Mouse (Mus musculus): ENCODE data around the gene Fgf12. TPM values are rescaled to one million over a fixed set of nuclear protein-coding genes. Genes with fewer than 3 reads are reported as not detected.

Fgf12 gene
- polyA plus RNA-seq, 1 experiment from 2014 or later = 0.74 TPM

DNA sequence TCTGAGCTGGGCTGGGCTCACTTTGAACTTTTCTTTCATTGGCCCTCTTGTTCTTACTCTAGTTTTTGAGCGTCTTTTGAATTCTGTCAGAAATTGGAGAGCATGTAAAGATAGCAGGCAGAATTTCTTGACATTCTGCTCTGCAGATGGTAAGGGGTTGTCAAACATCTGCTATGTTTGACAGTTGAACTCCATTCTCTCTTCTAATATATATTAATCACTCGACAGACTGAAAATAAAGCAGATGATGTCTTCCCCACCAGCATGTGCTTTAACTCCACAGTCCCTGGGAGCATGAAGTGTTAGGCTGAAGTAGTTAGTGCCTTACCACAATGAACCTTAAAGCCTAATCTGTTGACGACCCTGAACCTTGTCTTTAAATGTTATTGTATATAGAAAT is 267.9 kb downstream of the Fgf12 start:
- Histone ChIP-seq H3K4me1 (replicated peaks; ENCODE audit: control insufficient read depth, insufficient read depth) (no peaks in the 10 kb centered on the region), H3K9ac (ENCODE audit: low read length) (no peak overlapping the region), H3K4me3 (ENCODE audit: low read depth, low read length) (no peak overlapping the region), H3K36me3 (ENCODE audit: control insufficient read depth, insufficient read depth, low read length) (no peaks in the 10 kb centered on the region), H3K9me3 (ENCODE audit: control insufficient read depth, low read length) (no peaks in the 10 kb centered on the region), H3K27ac (replicated peaks) (no peak overlapping the region), H3K27me3 (ENCODE audit: control insufficient read depth, insufficient read depth, low read length) (no peaks in the 10 kb centered on the region), H3K4me2 (replicated peaks; ENCODE audit: low read depth) (no peak overlapping the region)
- TF ChIP-seq CTCF (IDR thresholded peaks at IDR 0.05; ENCODE audit: low read depth) = no peak
- no peak for TF ChIP-seq EP300 (optimal IDR thresholded peaks at IDR 0.05)
- 68% methylated on average over 3 of the region's 3 CpGs for WGBS
- ATAC-seq (ENCODE audit: low FRiP score, low TSS enrichment) (no peak), DNase-seq (ENCODE audit: low spot score) (no peak)

GRCm38 (mm10) chr16:28479022-28479421 is 273.8 kb downstream of the Fgf12 start:
- no peak for ATAC-seq (ENCODE audit: low FRiP score, low TSS enrichment)
- Histone ChIP-seq H3K4me2 (replicated peaks; ENCODE audit: low read depth) (no peak overlapping the region), H3K27ac (replicated peaks) (no peak overlapping the region), H3K27me3 (ENCODE audit: control insufficient read depth, insufficient read depth, low read length) (no peaks in the 10 kb centered on the region), H3K36me3 (ENCODE audit: control insufficient read depth, insufficient read depth, low read length) (no peaks in the 10 kb centered on the region), H3K4me1 (replicated peaks; ENCODE audit: control insufficient read depth, insufficient read depth) (no peaks in the 10 kb centered on the region), H3K9ac (ENCODE audit: low read length) (no peak overlapping the region), H3K4me3 (ENCODE audit: low read depth, low read length) (no peak overlapping the region), H3K9me3 (ENCODE audit: control insufficient read depth, low read length) (no peaks in the 10 kb centered on the region)
- no peak for DNase-seq (ENCODE audit: low spot score)
- WGBS = 77% methylated on average over 2 of the region's 2 CpGs
- TF ChIP-seq EP300 (optimal IDR thresholded peaks at IDR 0.05) = no peak
- no peak for TF ChIP-seq CTCF (IDR thresholded peaks at IDR 0.05; ENCODE audit: low read depth)

- DNase-seq (ENCODE audit: low spot score) (no peak), ATAC-seq (ENCODE audit: low FRiP score, low TSS enrichment) (no peak)
- no peaks in the 10 kb centered on the region for H3K36me3 ChIP-seq (ENCODE audit: control insufficient read depth, insufficient read depth, low read length)
- H3K9me3 ChIP-seq (ENCODE audit: control insufficient read depth, low read length) = no peaks in the 10 kb centered on the region
- TF ChIP-seq CTCF (IDR thresholded peaks at IDR 0.05; ENCODE audit: low read depth) (no peak), EP300 (optimal IDR thresholded peaks at IDR 0.05) (no peak)
- no peaks in the 10 kb centered on the region for H3K4me1 ChIP-seq (replicated peaks; ENCODE audit: control insufficient read depth, insufficient read depth)
- no peak overlapping the region for H3K27ac ChIP-seq (replicated peaks)
- no peak overlapping the region for H3K4me2 ChIP-seq (replicated peaks; ENCODE audit: low read depth)
- H3K9ac ChIP-seq (ENCODE audit: low read length) = no peak overlapping the region
- no peaks in the 10 kb centered on the region for H3K27me3 ChIP-seq (ENCODE audit: control insufficient read depth, insufficient read depth, low read length)
- no peak overlapping the region for H3K4me3 ChIP-seq (ENCODE audit: low read depth, low read length)
- 93% methylated on average over 4 of the region's 4 CpGs for WGBS
Observed at GRCm38 (mm10) chr16:28476651-28477050, 276.2 kb downstream of the Fgf12 start.

GRCm38 (mm10) chr16:28475553-28475952 is 277.3 kb downstream of the Fgf12 start:
- H3K9ac ChIP-seq (ENCODE audit: low read length) = no peak overlapping the region
- no peak overlapping the region for H3K4me3 ChIP-seq (ENCODE audit: low read depth, low read length)
- WGBS = 74% methylated on average over 1 of the region's 1 CpGs
- TF ChIP-seq EP300 (optimal IDR thresholded peaks at IDR 0.05) = no peak
- no peak for TF ChIP-seq CTCF (IDR thresholded peaks at IDR 0.05; ENCODE audit: low read depth)
- no peak for ATAC-seq (ENCODE audit: low FRiP score, low TSS enrichment)
- no peaks in the 10 kb centered on the region for H3K4me1 ChIP-seq (replicated peaks; ENCODE audit: control insufficient read depth, insufficient read depth)
- no peak for DNase-seq (ENCODE audit: low spot score)
- no peaks in the 10 kb centered on the region for H3K27me3 ChIP-seq (ENCODE audit: control insufficient read depth, insufficient read depth, low read length)
- no peaks in the 10 kb centered on the region for H3K36me3 ChIP-seq (ENCODE audit: control insufficient read depth, insufficient read depth, low read length)
- H3K27ac ChIP-seq (replicated peaks) = no peak overlapping the region
- no peak overlapping the region for H3K4me2 ChIP-seq (replicated peaks; ENCODE audit: low read depth)
- no peaks in the 10 kb centered on the region for H3K9me3 ChIP-seq (ENCODE audit: control insufficient read depth, low read length)

DNA sequence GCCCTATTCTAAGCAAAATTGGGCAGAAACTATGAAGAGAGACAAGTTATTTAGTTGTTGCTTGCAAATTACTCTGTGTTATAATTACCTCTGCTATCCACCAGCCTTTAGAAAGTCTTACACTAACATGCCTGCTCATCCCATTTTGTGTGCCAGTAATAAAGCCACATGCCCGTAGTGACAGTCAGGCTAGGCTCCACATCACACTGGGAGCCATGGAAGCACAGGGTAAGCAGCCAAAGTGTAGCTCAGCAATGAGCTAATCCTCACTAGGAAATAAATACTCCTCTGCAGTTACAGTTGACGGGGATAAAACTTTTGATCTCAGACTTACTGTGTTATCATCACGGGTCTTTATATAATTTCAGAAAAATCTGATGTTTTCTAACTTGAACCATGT is 298.0 kb downstream of the Fgf12 start:
- DNase-seq (ENCODE audit: low spot score) (no peak), ATAC-seq (ENCODE audit: low FRiP score, low TSS enrichment) (no peak)
- no peak overlapping the region for H3K9ac ChIP-seq (ENCODE audit: low read length)
- no peak overlapping the region for H3K4me3 ChIP-seq (ENCODE audit: low read depth, low read length)
- no peak overlapping the region for H3K4me2 ChIP-seq (replicated peaks; ENCODE audit: low read depth)
- H3K36me3 ChIP-seq (ENCODE audit: control insufficient read depth, insufficient read depth, low read length) = no peaks in the 10 kb centered on the region
- H3K27me3 ChIP-seq (ENCODE audit: control insufficient read depth, insufficient read depth, low read length) = no peaks in the 10 kb centered on the region
- H3K9me3 ChIP-seq (ENCODE audit: control insufficient read depth, low read length) = no peaks in the 10 kb centered on the region
- H3K27ac ChIP-seq (replicated peaks) = no peak overlapping the region
- TF ChIP-seq EP300 (optimal IDR thresholded peaks at IDR 0.05) (no peak), CTCF (IDR thresholded peaks at IDR 0.05; ENCODE audit: low read depth) (no peak)
- 66% methylated on average over 3 of the region's 3 CpGs for WGBS
- H3K4me1 ChIP-seq (replicated peaks; ENCODE audit: control insufficient read depth, insufficient read depth) = no peaks in the 10 kb centered on the region

DNA sequence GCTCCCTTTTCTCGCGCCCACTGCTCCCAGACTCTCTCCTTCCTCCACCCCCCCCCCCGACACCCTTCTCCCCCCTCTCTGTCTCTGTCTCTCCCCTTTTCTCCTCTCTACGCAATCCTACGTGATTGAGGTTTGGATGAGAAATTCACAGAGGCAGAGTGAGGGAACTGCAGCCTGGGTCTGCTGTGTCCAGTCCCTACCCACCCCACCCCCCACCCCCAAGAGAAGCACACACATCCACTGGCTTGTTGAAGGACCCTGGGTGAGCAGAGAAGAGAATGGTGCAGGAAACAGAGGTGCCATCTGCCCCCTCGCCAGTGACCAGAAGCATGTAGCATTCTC is 305.8 kb downstream of the Fgf12 start:
- TF ChIP-seq EP300 (optimal IDR thresholded peaks at IDR 0.05) (no peak), CTCF (IDR thresholded peaks at IDR 0.05; ENCODE audit: low read depth) (no peak)
- Histone ChIP-seq H3K9me3 (ENCODE audit: control insufficient read depth, low read length) (no peaks in the 10 kb centered on the region), H3K4me1 (replicated peaks; ENCODE audit: control insufficient read depth, insufficient read depth) (no peaks in the 10 kb centered on the region), H3K4me3 (ENCODE audit: low read depth, low read length) (peak overlapping the region; percentile 62), H3K4me2 (replicated peaks; ENCODE audit: low read depth) (peak overlapping the region; percentile 98), H3K36me3 (ENCODE audit: control insufficient read depth, insufficient read depth, low read length) (no peaks in the 10 kb centered on the region), H3K27ac (replicated peaks) (no peak overlapping the region), H3K27me3 (ENCODE audit: control insufficient read depth, insufficient read depth, low read length) (no peaks in the 10 kb centered on the region), H3K9ac (ENCODE audit: low read length) (no peak overlapping the region)
- DNase-seq (ENCODE audit: low spot score) = no peak
- ATAC-seq (ENCODE audit: low FRiP score, low TSS enrichment) = no peak
- WGBS = 2% methylated on average over 3 of the region's 6 CpGs
